Mouse (Mus musculus): ENCODE data around the gene Smox. TPM values are rescaled to one million over a fixed set of nuclear protein-coding genes. Genes with fewer than 3 reads are reported as not detected.
A peak's percentile ranks its signal among the peaks of the same experiment; 100 is the strongest.

Gene Smox
- polyA plus RNA-seq, 1 experiment from 2014 or later = 21.7 TPM

DNA sequence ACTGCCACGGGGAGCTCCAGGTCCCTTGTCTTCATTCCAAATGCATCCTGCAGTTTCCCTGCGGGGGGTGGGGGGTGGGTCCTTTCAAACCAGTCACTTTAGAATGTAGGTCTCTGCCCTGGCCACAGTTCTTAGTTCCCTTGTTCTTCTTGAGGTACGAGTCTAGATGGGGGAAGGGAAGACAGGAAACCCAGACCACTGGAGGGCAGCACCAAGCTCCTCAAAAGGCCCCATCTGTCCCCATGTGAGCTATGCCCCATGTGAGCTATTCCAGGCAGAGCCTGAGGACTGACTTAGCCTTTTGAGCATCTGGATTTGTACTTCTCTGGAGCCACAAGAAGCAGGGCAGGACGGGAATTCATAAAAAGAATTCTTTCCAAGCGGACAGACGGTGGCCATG is 51.2 kb downstream of the Smox start:
- Histone ChIP-seq H3K27ac (ENCODE audit: low read length) (no peak overlapping the region), H3K4me3 (ENCODE audit: low read length) (no peak overlapping the region), H3K27me3 (replicated peaks; ENCODE audit: control insufficient read depth, insufficient read depth, low read length) (peaks cover 16% of the 10 kb centered on the region), H3K9ac (ENCODE audit: low read depth, low read length) (no peak overlapping the region), H3K4me2 (ENCODE audit: low read depth, low read length) (no peak overlapping the region), H3K9me3 (ENCODE audit: control insufficient read depth, low read length) (no peaks in the 10 kb centered on the region), H3K4me1 (ENCODE audit: control insufficient read depth, insufficient read depth, low read length) (peaks cover 15% of the 10 kb centered on the region), H3K36me3 (ENCODE audit: control insufficient read depth, insufficient read depth, low read length) (no peaks in the 10 kb centered on the region)
- 37% methylated on average over 6 of the region's 6 CpGs for WGBS
- ATAC-seq = no peak

DNA sequence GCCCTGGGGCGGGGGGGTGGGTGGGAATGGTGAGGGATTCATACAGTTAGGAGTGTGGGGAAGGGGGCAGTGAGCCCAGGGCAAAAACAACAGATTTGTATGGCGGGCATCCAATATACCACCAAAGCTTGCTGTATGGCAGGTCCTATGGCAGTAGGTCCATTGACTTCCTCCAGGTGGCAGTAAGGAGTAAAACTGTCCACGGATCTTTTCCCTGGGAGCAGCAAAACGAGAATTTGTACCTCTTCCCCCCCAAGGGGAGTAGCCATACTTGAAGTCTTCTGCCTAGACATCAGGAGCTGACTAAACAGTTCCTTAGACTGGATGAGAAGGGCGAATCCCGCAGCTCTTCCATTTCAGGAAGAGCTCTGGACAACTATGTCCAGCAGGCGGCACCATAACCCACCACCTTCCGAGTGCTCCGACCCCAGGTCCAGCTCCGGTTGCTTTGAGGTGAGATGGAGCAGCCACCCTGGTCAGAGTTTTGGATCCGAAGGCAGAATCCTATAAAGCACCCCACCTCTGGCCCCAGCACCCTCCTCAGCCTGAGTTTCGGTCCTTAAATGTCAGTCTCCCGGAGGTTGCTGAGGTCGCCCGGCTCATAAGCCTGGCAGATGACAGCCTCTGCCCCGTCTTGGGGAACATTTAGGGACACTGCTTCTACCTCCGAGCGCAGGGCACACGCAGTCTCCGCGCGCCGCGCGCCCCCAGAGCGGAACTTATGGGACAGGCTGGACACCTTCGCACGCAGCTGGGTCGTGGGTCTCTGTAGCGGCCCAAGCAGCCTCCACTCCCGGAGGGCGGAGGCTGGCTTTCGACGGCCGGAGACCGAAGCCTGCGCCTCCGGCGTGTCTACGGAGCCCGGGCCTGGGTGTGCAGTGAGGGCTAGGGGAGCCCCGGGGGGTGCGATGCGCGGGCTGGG is 54.4 kb downstream of the Smox start:
- no peaks in the 10 kb centered on the region for H3K9me3 ChIP-seq (ENCODE audit: control insufficient read depth, low read length)
- no peaks in the 10 kb centered on the region for H3K36me3 ChIP-seq (ENCODE audit: control insufficient read depth, insufficient read depth, low read length)
- 2% methylated on average over 45 of the region's 45 CpGs for WGBS
- peak; percentile 73 for ATAC-seq
- H3K4me2 ChIP-seq (ENCODE audit: low read depth, low read length) = peak overlapping the region; percentile 87
- peak overlapping the region; percentile 49 for H3K4me3 ChIP-seq (ENCODE audit: low read length)
- peak overlapping the region; percentile 54 for H3K9ac ChIP-seq (ENCODE audit: low read depth, low read length)
- H3K27me3 ChIP-seq (replicated peaks; ENCODE audit: control insufficient read depth, insufficient read depth, low read length) = peaks cover 29% of the 10 kb centered on the region
- H3K27ac ChIP-seq (ENCODE audit: low read length) = no peak overlapping the region
- peaks cover 11% of the 10 kb centered on the region for H3K4me1 ChIP-seq (ENCODE audit: control insufficient read depth, insufficient read depth, low read length)

GRCm38 (mm10) chr2:131546308-131546700 is 55.0 kb downstream of the Smox start:
- Histone ChIP-seq H3K9ac (ENCODE audit: low read depth, low read length) (peak overlapping the region; percentile 54), H3K27ac (ENCODE audit: low read length) (no peak overlapping the region), H3K36me3 (ENCODE audit: control insufficient read depth, insufficient read depth, low read length) (no peaks in the 10 kb centered on the region), H3K27me3 (replicated peaks; ENCODE audit: control insufficient read depth, insufficient read depth, low read length) (peaks cover 32% of the 10 kb centered on the region), H3K4me2 (ENCODE audit: low read depth, low read length) (peak overlapping the region; percentile 87), H3K4me3 (ENCODE audit: low read length) (peak overlapping the region; percentile 49), H3K9me3 (ENCODE audit: control insufficient read depth, low read length) (no peaks in the 10 kb centered on the region), H3K4me1 (ENCODE audit: control insufficient read depth, insufficient read depth, low read length) (peaks cover 11% of the 10 kb centered on the region)
- 4% methylated on average over 27 of the region's 27 CpGs for WGBS
- peak; percentile 11; the same call in 1 of the 2 replicates for ATAC-seq

- peak; percentile 62; the same call in 1 of the 2 replicates for ATAC-seq
- Histone ChIP-seq H3K27ac (ENCODE audit: low read length) (no peak overlapping the region), H3K9ac (ENCODE audit: low read depth, low read length) (no peak overlapping the region), H3K9me3 (ENCODE audit: control insufficient read depth, low read length) (no peaks in the 10 kb centered on the region), H3K4me1 (ENCODE audit: control insufficient read depth, insufficient read depth, low read length) (peaks cover 11% of the 10 kb centered on the region), H3K4me2 (ENCODE audit: low read depth, low read length) (peak overlapping the region; percentile 87), H3K4me3 (ENCODE audit: low read length) (0 out of 2 replicates have a peak overlapping the region, but pooled peaks have one; percentile 49), H3K27me3 (replicated peaks; ENCODE audit: control insufficient read depth, insufficient read depth, low read length) (peaks cover 32% of the 10 kb centered on the region), H3K36me3 (ENCODE audit: control insufficient read depth, insufficient read depth, low read length) (no peaks in the 10 kb centered on the region)
- WGBS = 11% methylated on average over 19 of the region's 19 CpGs
Measured at GRCm38 (mm10) chr2:131546745-131547408, 55.6 kb downstream of the Smox start.

GRCm38 (mm10) chr2:131548330-131548729 is 57.0 kb downstream of the Smox start:
- H3K27me3 ChIP-seq (replicated peaks; ENCODE audit: control insufficient read depth, insufficient read depth, low read length) = peaks cover 32% of the 10 kb centered on the region
- peaks cover 11% of the 10 kb centered on the region for H3K4me1 ChIP-seq (ENCODE audit: control insufficient read depth, insufficient read depth, low read length)
- H3K4me3 ChIP-seq (ENCODE audit: low read length) = no peak overlapping the region
- H3K36me3 ChIP-seq (ENCODE audit: control insufficient read depth, insufficient read depth, low read length) = no peaks in the 10 kb centered on the region
- H3K4me2 ChIP-seq (ENCODE audit: low read depth, low read length) = no peak overlapping the region
- H3K9ac ChIP-seq (ENCODE audit: low read depth, low read length) = no peak overlapping the region
- H3K9me3 ChIP-seq (ENCODE audit: control insufficient read depth, low read length) = no peaks in the 10 kb centered on the region
- H3K27ac ChIP-seq (ENCODE audit: low read length) = no peak overlapping the region
- no peak for ATAC-seq
- 68% methylated on average over 2 of the region's 2 CpGs for WGBS

GRCm38 (mm10) chr2:131549090-131549489 is 57.8 kb downstream of the Smox start:
- Histone ChIP-seq H3K4me3 (ENCODE audit: low read length) (no peak overlapping the region), H3K9ac (ENCODE audit: low read depth, low read length) (no peak overlapping the region), H3K4me1 (ENCODE audit: control insufficient read depth, insufficient read depth, low read length) (peaks cover 11% of the 10 kb centered on the region), H3K27ac (ENCODE audit: low read length) (no peak overlapping the region), H3K27me3 (replicated peaks; ENCODE audit: control insufficient read depth, insufficient read depth, low read length) (peaks cover 33% of the 10 kb centered on the region), H3K9me3 (ENCODE audit: control insufficient read depth, low read length) (no peaks in the 10 kb centered on the region), H3K36me3 (ENCODE audit: control insufficient read depth, insufficient read depth, low read length) (no peaks in the 10 kb centered on the region), H3K4me2 (ENCODE audit: low read depth, low read length) (no peak overlapping the region)
- 81% methylated on average over 5 of the region's 5 CpGs for WGBS
- ATAC-seq = no peak

GRCm38 (mm10) chr2:131550474-131550873 is 59.2 kb downstream of the Smox start:
- WGBS = 66% methylated on average over 2 of the region's 2 CpGs
- H3K9ac ChIP-seq (ENCODE audit: low read depth, low read length) = no peak overlapping the region
- peaks cover 11% of the 10 kb centered on the region for H3K4me1 ChIP-seq (ENCODE audit: control insufficient read depth, insufficient read depth, low read length)
- H3K36me3 ChIP-seq (ENCODE audit: control insufficient read depth, insufficient read depth, low read length) = no peaks in the 10 kb centered on the region
- H3K27ac ChIP-seq (ENCODE audit: low read length) = no peak overlapping the region
- no peak overlapping the region for H3K4me3 ChIP-seq (ENCODE audit: low read length)
- ATAC-seq = no peak
- no peak overlapping the region for H3K4me2 ChIP-seq (ENCODE audit: low read depth, low read length)
- no peaks in the 10 kb centered on the region for H3K9me3 ChIP-seq (ENCODE audit: control insufficient read depth, low read length)
- H3K27me3 ChIP-seq (replicated peaks; ENCODE audit: control insufficient read depth, insufficient read depth, low read length) = peaks cover 35% of the 10 kb centered on the region

DNA sequence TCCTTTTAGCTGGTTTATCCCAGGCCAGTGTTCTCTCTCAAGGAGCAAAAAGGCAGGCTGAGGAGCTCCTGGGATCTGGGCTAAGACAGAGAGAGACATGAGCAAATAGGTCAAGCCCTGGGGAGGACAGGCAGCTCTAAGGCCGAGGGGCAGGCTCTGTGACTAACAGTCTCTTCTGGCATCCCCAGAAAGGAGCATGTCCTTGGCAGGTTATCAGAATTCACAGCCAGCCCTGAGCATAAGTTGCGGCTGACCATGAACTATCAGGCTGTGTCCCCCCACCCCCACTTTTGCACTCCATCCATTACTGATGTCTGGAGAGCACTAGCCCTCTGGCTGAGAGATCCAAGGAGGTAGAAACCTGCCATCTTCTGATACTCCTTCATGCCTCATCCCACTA is 59.6 kb downstream of the Smox start:
- Histone ChIP-seq H3K9ac (ENCODE audit: low read depth, low read length) (no peak overlapping the region), H3K27me3 (replicated peaks; ENCODE audit: control insufficient read depth, insufficient read depth, low read length) (peaks cover 31% of the 10 kb centered on the region)
- WGBS = 60% methylated on average over 2 of the region's 2 CpGs

GRCm38 (mm10) chr2:131551701-131552620 is 60.7 kb downstream of the Smox start:
- Histone ChIP-seq H3K4me3 (ENCODE audit: low read length) (no peak overlapping the region), H3K9me3 (ENCODE audit: control insufficient read depth, low read length) (no peaks in the 10 kb centered on the region), H3K36me3 (ENCODE audit: control insufficient read depth, insufficient read depth, low read length) (no peaks in the 10 kb centered on the region), H3K27ac (ENCODE audit: low read length) (no peak overlapping the region), H3K4me1 (ENCODE audit: control insufficient read depth, insufficient read depth, low read length) (no peaks in the 10 kb centered on the region), H3K9ac (ENCODE audit: low read depth, low read length) (no peak overlapping the region), H3K27me3 (replicated peaks; ENCODE audit: control insufficient read depth, insufficient read depth, low read length) (peaks cover 25% of the 10 kb centered on the region), H3K4me2 (ENCODE audit: low read depth, low read length) (no peak overlapping the region)
- ATAC-seq = no peak
- WGBS = 60% methylated on average over 7 of the region's 7 CpGs

More for the DNA sequence above, 59.6 kb downstream of the Smox start:
- Histone ChIP-seq H3K9me3 (ENCODE audit: control insufficient read depth, low read length) (no peaks in the 10 kb centered on the region), H3K4me1 (ENCODE audit: control insufficient read depth, insufficient read depth, low read length) (peaks cover 9% of the 10 kb centered on the region), H3K4me2 (ENCODE audit: low read depth, low read length) (no peak overlapping the region), H3K4me3 (ENCODE audit: low read length) (no peak overlapping the region), H3K36me3 (ENCODE audit: control insufficient read depth, insufficient read depth, low read length) (no peaks in the 10 kb centered on the region), H3K27ac (ENCODE audit: low read length) (no peak overlapping the region)
- no peak for ATAC-seq
